In genomic region chr14:57412166-57412565, GRCm38 (mm10) we compare ENCODE assay signal across 13 mouse cellular contexts. TPM values are rescaled to one million over a fixed set of nuclear protein-coding genes. Genes with fewer than 3 reads are reported as not detected.
A peak's percentile ranks its signal among the peaks of the same experiment; 100 is the strongest.
DNase-seq lines count a peak whose midpoint lies in the region; ATAC-seq and TF ChIP-seq lines count a peak whose summit lies in the region.
"Had no signal": no experiment of that assay in that cellular context is flagged by ENCODE, and none has a peak within 500 bp of the region (broad histone marks: within the 10 kb centered on the region; RNA-seq: fewer than 3 reads in every experiment).

No protein-coding gene starts in this region.

- peak; percentile 47 for DNase-seq in forebrain, embryonic 14.5 days (ENCODE audit: low spot score)
- peak; percentile 36 to 38 for DNase-seq in left cerebral cortex, postnatal 10 days (ENCODE audit: extremely low spot score in 1 of 2, low spot score in 2 of 2)
- DNase-seq in left cerebral cortex, postnatal 36 days (ENCODE audit: low spot score in 2 of 2), result no peak
- DNase-seq in testis, postnatal 14 days (ENCODE audit: low spot score), result no peak
- DNase-seq in neural tube, embryonic 10.5 days (ENCODE audit: extremely low spot score, low spot score), result no peak
- DNase-seq in gastrocnemius, adult 18-20 months (ENCODE audit: low spot score), result no peak
- DNase-seq: cerebellum, adult 9-10 months; gastrocnemius, postnatal 10 days; heart, postnatal 14 days; spleen, adult 18-20 months had no signal

- no peak overlapping the region for H3K27ac ChIP-seq in forebrain, embryonic 14.5 days (ENCODE audit: low read depth, low read length)
- H3K27ac ChIP-seq in forebrain, embryonic 12.5 days, result no peak overlapping the region
- H3K27ac ChIP-seq in testis, adult 2 months (ENCODE audit: control insufficient read depth, insufficient read depth, low read depth, low read length), result no peak overlapping the region
- H3K27ac ChIP-seq: forebrain, embryonic 10.5 days had no signal

- TF ChIP-seq POLR2A in testis, adult 2 months (IDR thresholded peaks at IDR 0.05; ENCODE audit: control insufficient read depth, low read depth, low read length), result no peak

- H3K4me1 ChIP-seq in forebrain, embryonic 14.5 days (ENCODE audit: control insufficient read depth, insufficient read depth, low read length), result no peaks in the 10 kb centered on the region
- H3K4me1 ChIP-seq in forebrain, embryonic 12.5 days, result peaks cover 9% of the 10 kb centered on the region
- H3K4me1 ChIP-seq in testis, adult 2 months (ENCODE audit: control insufficient read depth, insufficient read depth, low read length), result peaks cover 5% of the 10 kb centered on the region

- H3K4me2 ChIP-seq in forebrain, embryonic 14.5 days (ENCODE audit: low read length), result no peak overlapping the region
- no peak overlapping the region for H3K4me2 ChIP-seq in forebrain, embryonic 12.5 days

- intact Hi-C loops in left cerebral cortex, postnatal 10 days (cut with DNase I), result loop anchor here (10.0 kb wide), 1 partner anchor 447 kb away; no protein-coding TSS in a partner anchor
- intact Hi-C loops in left cerebral cortex, postnatal 36 days (cut with DNase I), result no loop called here

- H3K27me3 ChIP-seq in forebrain, embryonic 14.5 days (replicated peaks; ENCODE audit: control insufficient read depth, insufficient read depth, low read length), result no peaks in the 10 kb centered on the region
- no peaks in the 10 kb centered on the region for H3K27me3 ChIP-seq in forebrain, embryonic 12.5 days
- H3K27me3 ChIP-seq in testis, adult 2 months (ENCODE audit: control insufficient read depth, insufficient read depth, low read length), result no peaks in the 10 kb centered on the region

- no peaks in the 10 kb centered on the region for H3K36me3 ChIP-seq in forebrain, embryonic 14.5 days (ENCODE audit: control insufficient read depth, insufficient read depth, low read length)
- H3K36me3 ChIP-seq in forebrain, embryonic 12.5 days (replicated peaks), result no peaks in the 10 kb centered on the region
- no peaks in the 10 kb centered on the region for H3K36me3 ChIP-seq in testis, adult 2 months (ENCODE audit: control insufficient read depth, insufficient read depth, low read length)
- H3K36me3 ChIP-seq: forebrain, embryonic 10.5 days had no signal

- no peak for TF ChIP-seq CTCF in testis, adult 2 months (IDR thresholded peaks at IDR 0.05; ENCODE audit: control insufficient read depth, insufficient read depth, insufficient replicate concordance, low read depth, low read length)

- no peak overlapping the region for H3K4me3 ChIP-seq in forebrain, embryonic 14.5 days (ENCODE audit: low read depth, low read length)
- no peak overlapping the region for H3K4me3 ChIP-seq in forebrain, embryonic 12.5 days (replicated peaks)
- H3K4me3 ChIP-seq in testis, adult 2 months (ENCODE audit: control insufficient read depth, low read depth, low read length), result peak overlapping the region; percentile 8
- H3K4me3 ChIP-seq: forebrain, embryonic 10.5 days had no signal

- 48% methylated on average over 7 of the region's 7 CpGs for WGBS in forebrain, embryonic 14.5 days
- 54% methylated on average over 7 of the region's 7 CpGs for WGBS in forebrain, embryonic 12.5 days

- H3K9me3 ChIP-seq in forebrain, embryonic 14.5 days (replicated peaks; ENCODE audit: control insufficient read depth, low read length), result no peaks in the 10 kb centered on the region
- no peaks in the 10 kb centered on the region for H3K9me3 ChIP-seq in forebrain, embryonic 12.5 days
- H3K9me3 ChIP-seq: forebrain, embryonic 10.5 days had no signal

- no peak; the same call in 1 of the 2 replicates for ATAC-seq in forebrain, embryonic 14.5 days
- ATAC-seq in forebrain, embryonic 12.5 days (ENCODE audit: low FRiP score), result no peak

- H3K9ac ChIP-seq in forebrain, embryonic 14.5 days (ENCODE audit: low read length), result no peak overlapping the region
- no peak overlapping the region for H3K9ac ChIP-seq in forebrain, embryonic 12.5 days

RNA-seq across cellular contexts. Expression of gene Ift88, which starts 11.7 kb away (rescaled TPM):
- polyA plus RNA-seq in forebrain, embryonic 14.5 days (2014; fragmentation: Nextera tagmentation; extraction: Ambion mirVana), result 15.4 and 16.7 TPM in 2 replicates
- 15.4 and 16.4 TPM in 2 replicates for polyA plus RNA-seq in forebrain, embryonic 12.5 days (2016; fragmentation: Nextera tagmentation; extraction: Ambion mirVana)
- 10 to 100 TPM; 16.8 to 18.8 TPM for total RNA-seq in left cerebral cortex, postnatal 10 days (2021)
- total RNA-seq in left cerebral cortex, postnatal 36 days (2021), result 10 to 100 TPM; 18.9 to 23.0 TPM
- polyA plus RNA-seq in testis, adult 2 months (2012; rRNA removed), result 27.3 and 29.7 TPM in 2 replicates
- total RNA-seq in gastrocnemius, adult 18-20 months (2021), result 1 to 10 TPM; 3.5 to 4.2 TPM

RNA-seq across cellular contexts. Expression of gene Cryl1, which starts 13.8 kb away (rescaled TPM):
- 9.0 and 9.9 TPM in 2 replicates for polyA plus RNA-seq in forebrain, embryonic 14.5 days (2014; fragmentation: Nextera tagmentation; extraction: Ambion mirVana)
- 6.5 and 8.8 TPM in 2 replicates for polyA plus RNA-seq in forebrain, embryonic 12.5 days (2016; fragmentation: Nextera tagmentation; extraction: Ambion mirVana)
- total RNA-seq in left cerebral cortex, postnatal 10 days (2021), result 10 to 100 TPM; 24.1 to 25.8 TPM
- total RNA-seq in left cerebral cortex, postnatal 36 days (2021), result 10 to 100 TPM; 17.4 to 22.3 TPM
- polyA plus RNA-seq in testis, adult 2 months (2012; rRNA removed), result 5.3 and 6.4 TPM in 2 replicates
- 1 to 10 TPM; 6.6 to 7.1 TPM for total RNA-seq in gastrocnemius, adult 18-20 months (2021)

Comparison
In these comparisons a context has a peak if more than half of its experiments do, and no peak if none do; other contexts are left out.
1. DNase-seq: peak in forebrain, embryonic 14.5 days (single experiment) and left cerebral cortex, postnatal 10 days (2 of 2); none in left cerebral cortex, postnatal 36 days (0 of 2), testis, postnatal 14 days (single experiment), neural tube, embryonic 10.5 days (single experiment) and gastrocnemius, adult 18-20 months (single experiment).